Mouse (Mus musculus) neural tube, embryonic 14.5 days (tissue): ENCODE measurements around the gene Rab5a. TPM values are rescaled to one million over a fixed set of nuclear protein-coding genes. Genes with fewer than 3 reads are reported as not detected.

Experiments used
- polyA plus RNA-seq: library from polyadenylated mRNA; unstranded; fragments of >200 nt; fragmentation: Nextera tagmentation; extraction: Ambion mirVana; gene quantifications from 2 replicates; pipeline ENCODE4 v1.2.1, GENCODE M21; 2014

The Rab5a gene
- polyA plus RNA-seq, 1 experiment from 2014 or later: 116 TPM

Other genes starting within 250 kb of the Rab5a start
- 0.64 and 0.77 TPM in 2 replicates for gene Efhb, start 15.9 kb upstream of the Rab5a start, polyA plus RNA-seq
- gene Pp2d1, start 60.2 kb downstream of the Rab5a start, polyA plus RNA-seq: 0.42 and 0.72 TPM in 2 replicates
- 10.3 and 11.2 TPM in 2 replicates for gene Kat2b, start 87.6 kb downstream of the Rab5a start, polyA plus RNA-seq
- 3.2 and 4.9 TPM in 2 replicates for gene Sgo1, start 210.1 kb downstream of the Rab5a start, polyA plus RNA-seq